Mouse (Mus musculus): ENCODE results near the gene Fap. TPM values are rescaled to one million over a fixed set of nuclear protein-coding genes. Genes with fewer than 3 reads are reported as not detected.

The Fap gene
- total RNA-seq, 2 experiments from 2014 or later, result 5.9 to 7.7 TPM

DNA sequence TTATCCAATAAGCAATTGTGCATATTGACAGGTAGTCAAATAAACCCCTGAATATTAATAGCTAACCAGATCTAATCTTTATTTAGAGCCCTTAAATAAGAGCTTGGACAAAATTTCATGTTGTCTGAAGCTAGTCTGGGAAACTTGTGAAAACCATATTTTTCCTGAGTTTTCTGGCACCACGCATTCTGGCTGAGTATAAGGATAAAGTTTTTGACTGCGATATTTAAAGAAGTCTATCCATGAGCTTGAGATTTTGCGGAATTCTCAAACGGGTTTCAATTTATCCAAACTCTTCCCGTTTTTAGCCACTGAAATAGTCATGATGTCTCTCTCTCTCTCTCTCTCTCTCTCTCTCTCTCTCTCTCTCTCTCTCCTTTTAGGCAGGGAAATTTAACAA, 25.8 kb downstream of the Fap start:
- DNase-seq, result no peak
- intact Hi-C loops (cut with DNase I), result no loop called here

- intact Hi-C loops (cut with DNase I), result no loop called here
- DNase-seq, result no peak
Measured at GRCm38 (mm10) chr2:62535483-62535882, 38.4 kb downstream of the Fap start.

DNA sequence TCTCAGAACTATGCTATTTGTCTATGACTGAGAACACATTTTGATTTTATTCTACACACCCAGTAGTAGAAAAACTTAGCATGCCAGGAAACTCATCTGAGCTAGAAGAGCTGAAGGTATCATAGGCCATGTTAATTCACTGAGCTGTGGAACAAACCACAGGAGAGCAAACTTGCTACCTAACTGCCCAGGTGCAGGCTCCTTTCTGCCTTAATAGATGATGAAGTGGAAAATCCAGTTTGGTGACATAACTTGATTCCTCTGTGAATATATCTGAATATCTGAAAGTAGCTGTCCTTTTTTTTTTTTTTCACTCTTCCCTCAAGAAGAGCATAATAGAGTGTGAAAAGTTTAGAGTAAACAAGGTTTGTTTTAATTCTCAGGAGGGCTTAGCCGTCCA, 42.8 kb downstream of the Fap start:
- intact Hi-C loops (cut with DNase I), result no loop called here
- DNase-seq, result no peak

DNA sequence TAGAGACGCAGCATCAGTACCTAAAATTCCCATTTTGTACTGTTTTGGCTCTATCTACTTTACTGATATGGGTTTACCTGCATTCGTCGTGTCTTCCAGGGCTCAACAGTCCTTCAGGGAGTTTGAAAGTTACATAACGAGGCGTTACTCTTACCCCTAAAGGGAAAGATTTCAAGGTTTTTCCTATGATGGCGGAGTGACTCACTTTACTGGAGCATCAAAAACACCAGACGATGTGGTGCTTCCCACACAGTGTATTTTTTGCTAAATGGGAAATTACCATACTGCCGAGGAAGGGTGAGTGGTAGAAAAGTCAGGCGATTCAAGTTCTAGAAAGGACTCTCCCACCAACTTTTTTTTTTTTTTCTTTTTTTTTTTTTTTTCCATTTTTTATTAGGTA, 47.5 kb downstream of the Fap start:
- intact Hi-C loops (cut with DNase I), result no loop called here
- DNase-seq, result no peak

DNA sequence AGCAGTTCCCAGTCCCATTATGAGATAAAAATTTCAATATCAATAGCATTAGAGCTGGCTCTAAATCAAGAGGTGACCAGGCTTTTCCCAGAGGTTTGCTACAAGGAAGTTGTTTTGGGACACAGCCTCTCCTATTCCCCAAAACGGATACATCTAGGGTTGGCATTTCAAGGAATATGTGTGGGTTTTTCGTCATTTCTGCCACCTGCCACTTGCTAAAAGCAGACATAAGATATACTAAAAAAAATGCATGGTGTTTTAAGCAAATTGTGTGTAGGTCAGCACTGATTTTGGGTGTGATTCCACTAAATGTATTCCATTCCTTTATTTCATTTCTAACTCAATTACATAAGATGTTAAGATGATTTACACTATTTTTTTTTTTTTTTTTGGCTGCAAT, 56.1 kb downstream of the Fap start:
- intact Hi-C loops (cut with DNase I), result no loop called here
- no peak for DNase-seq

- intact Hi-C loops (cut with DNase I), result no loop called here
- DNase-seq, result no peak
Measured at GRCm38 (mm10) chr2:62514477-62514876, 59.4 kb downstream of the Fap start.

DNA sequence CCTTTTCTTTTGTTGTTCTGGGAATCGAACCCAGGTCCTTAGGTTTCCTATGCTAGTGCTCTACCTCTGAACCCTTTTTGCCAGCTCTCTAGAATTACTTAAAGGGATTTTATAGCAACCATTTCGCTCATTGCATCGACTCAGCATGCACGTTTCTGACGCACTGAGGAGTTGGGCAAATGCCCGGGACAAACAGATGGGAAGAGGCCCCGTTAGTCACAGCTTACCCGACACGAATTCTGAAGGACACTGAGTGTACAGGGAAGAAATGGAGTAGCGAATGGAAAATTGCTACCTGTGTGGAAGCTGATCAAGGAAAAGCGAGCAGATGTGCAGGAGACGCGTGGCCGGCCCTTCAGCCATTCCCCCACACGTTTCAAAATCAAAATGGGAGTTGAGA, 60.4 kb downstream of the Fap start:
- DNase-seq, result no peak
- intact Hi-C loops (cut with DNase I), result no loop called here

GRCm38 (mm10) chr2:62507130-62507529, 66.7 kb downstream of the Fap start:
- DNase-seq, result no peak
- intact Hi-C loops (cut with DNase I), result no loop called here

- intact Hi-C loops (cut with DNase I), result no loop called here
- no peak for DNase-seq
Measured at GRCm38 (mm10) chr2:62506441-62506840, 67.4 kb downstream of the Fap start.

DNA sequence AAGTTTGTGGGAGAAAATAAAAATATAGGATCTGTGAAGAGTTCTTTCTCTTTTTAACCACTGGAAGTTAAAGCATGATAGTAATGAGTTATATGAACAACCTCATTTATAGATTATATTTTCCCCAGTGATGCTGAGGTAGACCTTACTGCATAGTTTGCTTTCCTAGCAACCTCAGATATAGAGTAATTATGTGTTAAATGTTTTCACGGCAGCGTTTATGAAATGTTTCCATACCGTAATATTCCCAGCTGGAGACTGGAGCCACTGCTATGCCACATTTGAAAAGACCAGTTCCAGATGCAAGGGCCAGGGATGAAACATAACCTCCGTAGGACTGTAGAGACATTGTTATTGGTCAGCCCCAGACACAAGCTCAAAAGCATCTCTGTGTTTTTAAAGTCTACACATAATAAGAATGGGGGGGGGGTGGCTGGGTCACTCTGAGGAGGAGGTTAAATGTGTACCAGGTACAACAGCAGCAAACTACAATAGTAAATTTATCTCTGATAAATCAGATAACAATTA, 69.5 kb downstream of the Fap start:
- intact Hi-C loops (cut with DNase I), result no loop called here
- DNase-seq, result no peak

GRCm38 (mm10) chr2:62503326-62503725, 70.5 kb downstream of the Fap start:
- intact Hi-C loops (cut with DNase I), result no loop called here
- no peak for DNase-seq

DNA sequence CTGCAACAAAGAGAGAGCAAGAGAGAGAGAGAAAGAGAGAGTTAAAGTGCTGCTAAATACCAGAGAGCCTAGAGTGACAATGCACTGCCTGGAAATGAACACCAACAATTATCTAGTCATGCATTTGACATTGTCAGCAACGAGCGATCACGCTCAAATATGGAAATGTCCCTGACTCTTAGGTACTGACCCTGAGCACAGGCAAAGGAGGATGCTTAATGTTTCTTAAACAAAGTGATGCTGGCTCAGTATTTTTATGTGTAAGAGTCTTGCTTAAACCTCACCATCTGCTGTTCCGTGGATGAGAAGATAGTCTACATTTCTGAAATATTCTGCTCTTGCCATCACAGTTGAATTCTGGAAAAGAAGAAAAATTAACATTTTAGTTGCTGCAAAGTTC, 71.4 kb downstream of the Fap start:
- DNase-seq, result no peak
- intact Hi-C loops (cut with DNase I), result no loop called here

DNA sequence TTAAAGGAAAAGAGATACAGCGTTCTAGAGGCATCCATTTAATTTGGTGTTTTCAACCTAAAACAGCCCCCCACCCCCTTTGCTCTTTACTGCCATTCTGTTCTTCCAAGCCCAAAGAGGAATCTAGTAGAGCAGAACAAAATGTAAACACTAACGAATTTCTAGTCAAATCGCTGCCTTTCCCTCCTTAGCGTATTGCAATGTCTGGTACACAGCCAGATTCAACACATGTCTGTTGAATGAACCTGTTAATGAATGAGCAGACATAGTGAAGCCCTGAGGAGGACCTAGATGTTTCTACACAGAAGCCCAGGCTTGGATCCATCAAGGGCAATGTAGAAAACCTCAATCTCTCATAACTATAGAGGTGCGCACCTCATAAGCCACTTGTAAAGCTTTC, 75.1 kb downstream of the Fap start:
- intact Hi-C loops (cut with DNase I), result no loop called here
- DNase-seq, result no peak

- intact Hi-C loops (cut with DNase I), result no loop called here
- DNase-seq, result no peak
Measured at GRCm38 (mm10) chr2:62498086-62498485, 75.8 kb downstream of the Fap start.

DNA sequence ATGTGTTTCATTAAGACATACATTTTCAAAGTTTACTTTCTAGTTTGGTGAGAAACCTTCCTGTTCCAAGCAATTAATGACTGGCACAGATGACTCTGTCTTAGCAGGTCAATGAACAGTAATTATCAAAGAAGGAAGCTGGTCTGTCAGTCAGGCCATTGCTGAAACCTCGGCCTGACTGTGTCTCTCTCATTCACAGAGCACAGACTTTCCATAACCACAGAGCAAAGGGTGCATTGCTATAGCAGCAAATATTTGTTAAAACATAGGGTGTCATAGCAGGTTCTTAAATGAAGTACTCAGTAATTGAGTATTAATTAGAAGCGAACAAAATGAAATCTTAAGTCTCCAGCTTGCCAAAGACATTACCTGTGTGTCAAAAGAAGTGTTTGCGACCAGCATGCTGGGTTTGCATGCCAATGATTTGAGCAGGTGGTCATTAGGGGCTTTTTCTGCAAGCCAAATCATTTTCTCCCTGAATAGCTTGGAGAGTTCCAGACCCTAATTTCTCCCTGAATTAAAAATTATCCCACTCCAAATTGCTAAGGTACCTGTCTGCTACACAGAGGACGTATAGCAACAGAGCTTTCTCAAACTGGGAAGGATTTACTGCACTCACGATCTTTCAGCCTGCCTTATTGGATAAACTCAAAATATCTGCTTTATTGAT, 76.4 kb downstream of the Fap start:
- DNase-seq, result no peak
- intact Hi-C loops (cut with DNase I), result no loop called here

DNA sequence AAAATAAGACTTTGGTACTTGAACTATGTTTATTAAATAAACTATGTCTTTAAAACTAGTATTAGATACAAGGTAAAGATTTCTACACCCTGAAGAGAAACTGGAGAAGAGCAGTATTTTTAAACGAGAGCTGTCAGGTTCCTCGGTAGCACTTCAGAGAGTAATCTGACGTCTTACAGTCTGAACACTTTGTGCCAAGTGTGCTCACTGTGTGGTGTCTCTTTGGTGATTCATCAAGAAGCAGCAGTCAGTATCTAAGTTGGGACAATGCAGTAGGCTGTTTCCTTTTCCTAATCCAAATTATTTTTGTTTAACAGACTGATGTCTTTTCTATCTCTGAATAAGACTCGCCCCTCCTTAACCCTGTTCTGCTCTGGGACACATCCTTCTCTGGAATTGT, 78.5 kb downstream of the Fap start:
- no peak for DNase-seq
- intact Hi-C loops (cut with DNase I), result no loop called here

DNA sequence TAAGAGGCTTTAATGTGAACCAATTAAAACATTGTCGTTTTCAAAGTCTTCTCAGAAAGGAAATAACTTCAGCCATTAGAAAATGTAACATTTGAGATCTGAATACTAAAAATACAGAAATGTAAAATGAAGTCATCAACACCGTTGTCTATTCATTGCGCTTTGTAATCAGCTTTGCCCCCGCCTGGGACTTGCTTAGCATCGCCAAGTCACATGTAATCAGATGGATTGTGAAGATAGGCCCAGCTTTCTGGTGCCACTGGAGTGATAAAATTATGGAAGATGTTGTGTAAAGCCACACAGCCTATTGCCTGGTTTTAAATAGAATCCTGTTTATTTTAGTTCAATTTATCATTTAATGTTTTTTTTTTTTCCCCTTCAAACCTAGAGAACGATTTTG, 84.0 kb downstream of the Fap start:
- intact Hi-C loops (cut with DNase I), result no loop called here
- DNase-seq, result no peak

- no peak for DNase-seq
- intact Hi-C loops (cut with DNase I), result no loop called here
Measured at GRCm38 (mm10) chr2:62484906-62485305, 89.0 kb downstream of the Fap start.

DNA sequence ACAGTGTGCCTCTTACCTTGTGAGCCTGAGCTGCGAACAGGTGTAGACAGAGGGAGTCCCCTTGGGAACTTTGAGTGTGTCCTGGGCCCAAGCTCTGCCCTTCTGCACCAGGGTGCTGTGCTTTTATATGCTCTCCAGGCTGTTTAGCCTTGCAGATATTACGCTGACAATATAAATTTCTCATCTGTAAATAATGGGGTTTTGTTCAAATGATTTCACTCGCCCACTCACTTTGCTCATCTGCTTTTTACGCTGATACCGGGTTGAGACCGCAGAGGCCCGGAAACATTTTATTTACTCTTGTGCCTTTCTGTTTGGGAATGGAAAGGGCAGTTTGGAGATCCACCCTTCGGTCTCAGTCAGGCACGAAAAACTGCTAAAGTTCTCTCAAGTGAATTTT, 90.3 kb downstream of the Fap start, which contains the start of gene Gcg:
Gene Gcg (minus strand): TSS at position 101 of the 400 bp plus-strand sequence.
- intact Hi-C loops (cut with DNase I), result no loop called here
- DNase-seq, result no peak

DNA sequence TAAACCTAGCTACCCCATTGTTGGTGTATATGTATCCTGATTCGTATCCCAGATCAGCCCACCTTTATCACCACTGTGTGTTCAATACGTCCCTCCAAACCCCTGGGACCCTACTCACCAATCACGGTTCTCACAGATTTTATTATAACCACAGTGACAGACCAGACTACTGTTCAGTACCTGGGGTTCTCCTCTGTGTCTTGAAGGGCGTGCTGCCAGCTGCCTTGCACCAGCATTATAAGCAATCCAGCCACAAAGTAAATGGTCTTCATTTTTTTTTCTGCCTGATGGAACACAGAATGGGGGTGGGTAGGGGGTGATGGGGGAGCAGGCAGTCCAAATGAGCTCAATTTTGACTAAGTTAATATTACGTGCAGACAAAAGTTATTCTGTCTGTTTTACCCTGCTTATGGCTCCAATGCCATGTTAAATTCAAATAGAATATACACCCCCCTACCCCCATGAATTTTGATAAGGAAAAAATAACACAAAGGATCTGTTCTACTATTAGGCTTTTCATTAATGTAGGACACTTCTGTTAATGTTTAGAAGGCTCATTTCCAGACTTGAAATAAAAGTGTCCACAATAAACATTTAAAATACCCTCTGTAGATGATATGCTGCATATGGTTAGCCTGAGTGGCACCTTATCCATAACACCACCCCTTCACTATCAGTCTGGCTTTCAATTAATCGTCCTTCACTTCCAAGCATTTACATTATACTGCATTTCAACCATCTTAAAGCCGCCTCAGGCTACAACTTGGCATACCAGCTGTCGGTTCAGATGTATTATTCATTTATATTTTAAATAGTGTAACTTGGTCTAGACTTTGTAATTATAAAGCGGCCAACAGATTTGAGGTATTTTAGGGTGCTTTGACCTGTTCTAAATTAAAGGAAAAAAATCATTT, 93.3 kb downstream of the Fap start:
- intact Hi-C loops (cut with DNase I), result no loop called here
- DNase-seq, result no peak

DNA sequence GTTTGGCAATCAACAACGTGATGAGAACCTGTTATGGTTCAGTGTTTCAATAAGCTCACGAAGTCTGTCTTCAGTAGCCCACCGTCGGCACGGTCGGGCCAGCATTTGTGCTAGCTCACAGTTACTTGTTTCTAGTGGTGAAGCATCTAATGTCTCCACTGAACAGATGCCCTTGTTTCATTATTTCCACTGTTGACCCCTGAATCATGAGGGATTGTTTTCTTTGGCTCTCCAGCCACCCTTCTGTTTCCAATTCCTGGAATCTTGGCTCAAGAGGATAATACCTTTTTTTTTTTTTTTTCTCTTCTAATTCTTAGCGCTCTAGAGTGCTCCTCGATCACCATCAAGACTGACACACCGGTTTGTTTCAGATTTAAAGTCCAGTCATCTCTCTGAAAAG, 104.3 kb downstream of the Fap start:
- intact Hi-C loops (cut with DNase I), result loop anchor here (10.0 kb wide), 1 partner anchor 165 kb away; no protein-coding TSS in a partner anchor
- no peak for DNase-seq

- intact Hi-C loops (cut with DNase I), result loop anchor here (10.0 kb wide), 1 partner anchor 172 kb away; no protein-coding TSS in a partner anchor
- DNase-seq, result no peak
Measured at GRCm38 (mm10) chr2:62463287-62463686, 110.6 kb downstream of the Fap start.

All from gastrocnemius, postnatal 36 days (tissue).